Comparison of ENCODE assay signal across 29 mouse cellular contexts in genomic region chr1:46544812-46545421, GRCm38 (mm10).
DNase-seq lines count a peak whose midpoint lies in the region; ATAC-seq and TF ChIP-seq lines count a peak whose summit lies in the region.
"Had no signal": no experiment of that assay in that cellular context is flagged by ENCODE, and none has a peak within 500 bp of the region (broad histone marks: within the 10 kb centered on the region; RNA-seq: fewer than 3 reads in every experiment).

No protein-coding gene starts in this region.

- no peak overlapping the region for H3K9ac ChIP-seq in kidney, embryonic 16.5 days (replicated peaks; ENCODE audit: low read length)
- no peak overlapping the region for H3K9ac ChIP-seq in neural tube, embryonic 13.5 days
- H3K9ac ChIP-seq: embryonic facial prominence, embryonic 15.5 days; forebrain, embryonic 13.5 days; heart, embryonic 15.5 days; limb, embryonic 15.5 days; liver, embryonic 13.5 days; midbrain, embryonic 15.5 days had no signal

- no peaks in the 10 kb centered on the region for H3K27me3 ChIP-seq in heart, embryonic 10.5 days (ENCODE audit: insufficient read depth, poor library complexity, severe bottlenecking)
- no peaks in the 10 kb centered on the region for H3K27me3 ChIP-seq in kidney, embryonic 16.5 days (ENCODE audit: insufficient read depth, low read length)
- H3K27me3 ChIP-seq in kidney, adult 2 months (replicated peaks; ENCODE audit: control insufficient read depth, insufficient read depth, low read length) = no peaks in the 10 kb centered on the region
- no peaks in the 10 kb centered on the region for H3K27me3 ChIP-seq in neural tube, embryonic 13.5 days
- H3K27me3 ChIP-seq: embryonic facial prominence, embryonic 15.5 days; forebrain, embryonic 13.5 days; heart, embryonic 15.5 days; limb, embryonic 15.5 days; liver, embryonic 13.5 days; midbrain, embryonic 15.5 days had no signal

- no peak for TF ChIP-seq POLR2A in kidney, adult 2 months (IDR thresholded peaks at IDR 0.05; ENCODE audit: low read depth, low read length)

- WGBS in heart, embryonic 10.5 days = 80% methylated on average over 2 of the region's 2 CpGs
- 11% methylated on average over 2 of the region's 2 CpGs for WGBS in kidney, embryonic 16.5 days
- WGBS in kidney, adult 2 months = 51% methylated on average over 2 of the region's 2 CpGs
- 17% methylated on average over 2 of the region's 2 CpGs for WGBS in neural tube, embryonic 13.5 days

- H3K4me3 ChIP-seq in heart, embryonic 10.5 days = no peak overlapping the region
- no peak overlapping the region for H3K4me3 ChIP-seq in kidney, embryonic 16.5 days (ENCODE audit: low read length)
- H3K4me3 ChIP-seq in kidney, adult 2 months (ENCODE audit: insufficient read depth, low read depth, low read length) = no peak overlapping the region
- H3K4me3 ChIP-seq in neural tube, embryonic 13.5 days = no peak overlapping the region
- H3K4me3 ChIP-seq: embryonic facial prominence, embryonic 10.5 days; embryonic facial prominence, embryonic 15.5 days; forebrain, embryonic 13.5 days; heart, embryonic 15.5 days; limb, embryonic 10.5 days; limb, embryonic 15.5 days; liver, embryonic 13.5 days; midbrain, embryonic 15.5 days had no signal

- no peak overlapping the region for H3K27ac ChIP-seq in heart, embryonic 10.5 days
- no peak overlapping the region for H3K27ac ChIP-seq in kidney, embryonic 16.5 days (ENCODE audit: low read length)
- no peak overlapping the region for H3K27ac ChIP-seq in kidney, adult 2 months (ENCODE audit: insufficient read depth, low read depth, low read length)
- H3K27ac ChIP-seq in neural tube, embryonic 13.5 days (replicated peaks) = 0 out of 2 replicates have a peak overlapping the region, but pooled peaks have one; percentile 38
- H3K27ac ChIP-seq: embryonic facial prominence, embryonic 10.5 days; embryonic facial prominence, embryonic 15.5 days; forebrain, embryonic 13.5 days; heart, embryonic 15.5 days; limb, embryonic 10.5 days; limb, embryonic 15.5 days; liver, embryonic 13.5 days; midbrain, embryonic 15.5 days had no signal

- H3K9me3 ChIP-seq in heart, embryonic 10.5 days = no peaks in the 10 kb centered on the region
- H3K9me3 ChIP-seq in kidney, embryonic 16.5 days (ENCODE audit: low read length) = no peaks in the 10 kb centered on the region
- no peaks in the 10 kb centered on the region for H3K9me3 ChIP-seq in neural tube, embryonic 13.5 days
- H3K9me3 ChIP-seq: embryonic facial prominence, embryonic 10.5 days; embryonic facial prominence, embryonic 15.5 days; forebrain, embryonic 13.5 days; G1E; heart, embryonic 15.5 days; limb, embryonic 10.5 days; limb, embryonic 15.5 days; liver, embryonic 13.5 days; midbrain, embryonic 15.5 days had no signal

- intact Hi-C loops in heart, postnatal 36 days (cut with DNase I) = no loop called here
- intact Hi-C loops in left cerebral cortex, postnatal 10 days (cut with DNase I) = no loop called here

- ATAC-seq in kidney, embryonic 16.5 days (ENCODE audit: low FRiP score, low TSS enrichment) = peak; percentile 42
- peak; percentile 95 for ATAC-seq in neural tube, embryonic 13.5 days (ENCODE audit: low read depth)
- ATAC-seq: forebrain, embryonic 13.5 days; hindbrain, embryonic 16.5 days; lung, postnatal 0 days; midbrain, embryonic 15.5 days had no signal

- H3K4me1 ChIP-seq in heart, embryonic 10.5 days = no peaks in the 10 kb centered on the region
- H3K4me1 ChIP-seq in kidney, embryonic 16.5 days (ENCODE audit: insufficient read depth, low read length) = no peaks in the 10 kb centered on the region
- H3K4me1 ChIP-seq in kidney, adult 2 months (ENCODE audit: control insufficient read depth, insufficient read depth, low read length) = no peaks in the 10 kb centered on the region
- no peaks in the 10 kb centered on the region for H3K4me1 ChIP-seq in neural tube, embryonic 13.5 days (replicated peaks)
- H3K4me1 ChIP-seq: embryonic facial prominence, embryonic 10.5 days; embryonic facial prominence, embryonic 15.5 days; forebrain, embryonic 13.5 days; heart, embryonic 15.5 days; limb, embryonic 10.5 days; limb, embryonic 15.5 days; liver, embryonic 13.5 days; midbrain, embryonic 15.5 days had no signal

- H3K4me2 ChIP-seq in kidney, embryonic 16.5 days (replicated peaks; ENCODE audit: low read depth, low read length) = no peak overlapping the region
- H3K4me2 ChIP-seq in neural tube, embryonic 13.5 days = no peak overlapping the region
- H3K4me2 ChIP-seq: embryonic facial prominence, embryonic 15.5 days; forebrain, embryonic 13.5 days; heart, embryonic 15.5 days; limb, embryonic 15.5 days; liver, embryonic 13.5 days; midbrain, embryonic 15.5 days had no signal

- DNase-seq in heart, embryonic 10.5 days (ENCODE audit: low spot score) = peak; percentile 42
- DNase-seq in heart, postnatal 36 days = no peak
- no peak for DNase-seq in kidney, adult 2 months
- DNase-seq in embryo, embryonic 9.5 days (ENCODE audit: extremely low spot score) = peak; percentile 8
- DNase-seq in urinary bladder, postnatal 25 days (ENCODE audit: low spot score) = no peak
- no peak for DNase-seq in left cerebral cortex, postnatal 10 days (ENCODE audit: extremely low spot score in 1 of 2, low spot score in 2 of 2)
- DNase-seq: adrenal gland, postnatal 14 days; cerebellum, adult 11 months; cerebellum, adult 9-10 months; cerebellum, postnatal 36 days; gastrocnemius, postnatal 10 days; kidney, adult 18-20 months; layer of hippocampus, postnatal 36 days; liver, embryonic 13.5 days; lung, adult 18-20 months; lung, postnatal 4 days; right cerebral cortex, postnatal 4 days had no signal

- TF ChIP-seq CTCF in kidney, adult 2 months (conservative IDR thresholded peaks at IDR 0.05; ENCODE audit: insufficient read depth, insufficient read length, low read depth, low read length) = no peak

- no peaks in the 10 kb centered on the region for H3K36me3 ChIP-seq in heart, embryonic 10.5 days
- H3K36me3 ChIP-seq in kidney, embryonic 16.5 days (ENCODE audit: insufficient read depth, low read length) = no peaks in the 10 kb centered on the region
- no peaks in the 10 kb centered on the region for H3K36me3 ChIP-seq in kidney, adult 2 months (ENCODE audit: control insufficient read depth, insufficient read depth, low read length)
- H3K36me3 ChIP-seq in neural tube, embryonic 13.5 days = no peaks in the 10 kb centered on the region
- H3K36me3 ChIP-seq: embryonic facial prominence, embryonic 10.5 days; embryonic facial prominence, embryonic 15.5 days; G1E; heart, embryonic 15.5 days; limb, embryonic 10.5 days; limb, embryonic 15.5 days; liver, embryonic 13.5 days; midbrain, embryonic 15.5 days had no signal

Comparison
In these comparisons a context has a peak if more than half of its experiments do, and no peak if none do; other contexts are left out.
1. DNase-seq: peak in heart, embryonic 10.5 days (single experiment) and embryo, embryonic 9.5 days (single experiment); none in heart, postnatal 36 days (0 of 2), kidney, adult 2 months (single experiment), urinary bladder, postnatal 25 days (single experiment) and left cerebral cortex, postnatal 10 days (0 of 2).